Mouse (Mus musculus): ENCODE measurements at regions not wholly inside any gene's neighbourhood (a gene's known extent, or its start where the extent isn't known, plus 50 kb on each side); places are given as distances from the start of the nearest gene placed in this dataset.

- no peak for DNase-seq
Measured at GRCm38 (mm10) chr11:11012660-11013455, 101.2 kb upstream of the Vwc2 start.

- DNase-seq = no peak
Measured at GRCm38 (mm10) chr11:11013581-11013980, 100.4 kb upstream of the Vwc2 start.

- DNase-seq = peak; percentile 11 to 45
Measured at GRCm38 (mm10) chr11:11014088-11014487, 99.9 kb upstream of the Vwc2 start.

- DNase-seq = peak in 1 of 2 experiments; percentile 29
Measured at GRCm38 (mm10) chr11:11014538-11014937, 99.5 kb upstream of the Vwc2 start.

- DNase-seq = no peak
Measured at GRCm38 (mm10) chr11:11028849-11029248, 85.2 kb upstream of the Vwc2 start.
